8 mouse cellular contexts compared by ENCODE assay signal in genomic region chr2:71812221-71813021, GRCm38 (mm10).
DNase-seq lines count a peak whose midpoint lies in the region; ATAC-seq lines count a peak whose summit lies in the region.

No protein-coding gene starts in this region.

- no peak overlapping the region for H3K4me2 ChIP-seq in hindbrain, embryonic 15.5 days

- ATAC-seq in hindbrain, embryonic 15.5 days (ENCODE audit: low FRiP score, low read depth): peak; percentile 81; the same call in 1 of the 2 replicates

- DNase-seq in T-cell, adult 2 months (ENCODE audit: low spot score): peak; percentile 82
- peak; percentile 93 to 96 for DNase-seq in cerebellum, postnatal 10 days
- peak; percentile 90 to 94 for DNase-seq in frontal cortex, postnatal 36 days (ENCODE audit: low spot score in 2 of 2)
- peak; percentile 84 to 87 for DNase-seq in layer of hippocampus, postnatal 36 days
- DNase-seq in right cerebral cortex, postnatal 10 days (ENCODE audit: low spot score in 2 of 2): peak; percentile 91 to 93
- DNase-seq in urinary bladder, postnatal 10 days (ENCODE audit: low spot score): peak; percentile 44

- no peak overlapping the region for H3K9ac ChIP-seq in hindbrain, embryonic 15.5 days

- peaks cover 31% of the 10 kb centered on the region for H3K4me1 ChIP-seq in hindbrain, embryonic 15.5 days (replicated peaks)
- peaks cover 97% of the 10 kb centered on the region for H3K4me1 ChIP-seq in megakaryocyte, embryonic 14.5 days

- H3K27ac ChIP-seq in hindbrain, embryonic 15.5 days (replicated peaks): no peak overlapping the region

- H3K9me3 ChIP-seq in hindbrain, embryonic 15.5 days: no peaks in the 10 kb centered on the region
- H3K9me3 ChIP-seq in megakaryocyte, embryonic 14.5 days: no peaks in the 10 kb centered on the region; the same call in 1 of the 2 replicates

- 43% methylated on average over 12 of the region's 12 CpGs for WGBS in hindbrain, embryonic 15.5 days

- no peaks in the 10 kb centered on the region for H3K27me3 ChIP-seq in hindbrain, embryonic 15.5 days
- no peaks in the 10 kb centered on the region for H3K27me3 ChIP-seq in megakaryocyte, embryonic 14.5 days (replicated peaks)

- H3K36me3 ChIP-seq in hindbrain, embryonic 15.5 days: no peaks in the 10 kb centered on the region
- peaks cover 94% of the 10 kb centered on the region for H3K36me3 ChIP-seq in megakaryocyte, embryonic 14.5 days (replicated peaks; ENCODE audit: low read length)

- H3K4me3 ChIP-seq in hindbrain, embryonic 15.5 days: no peak overlapping the region
- peak overlapping the region; percentile 87 for H3K4me3 ChIP-seq in megakaryocyte, embryonic 14.5 days (replicated peaks)

Comparison
In these comparisons a context has a peak if more than half of its experiments do, and no peak if none do; other contexts are left out.
1. DNase-seq: peak in every context shown above with its lines; median percentile 94 in cerebellum, postnatal 10 days; 92 in frontal cortex, postnatal 36 days; 92 in right cerebral cortex, postnatal 10 days; 86 in layer of hippocampus, postnatal 36 days; 82 in T-cell, adult 2 months; 44 in urinary bladder, postnatal 10 days.